Mouse (Mus musculus): ENCODE data around the gene Lctl. TPM values are rescaled to one million over a fixed set of nuclear protein-coding genes. Genes with fewer than 3 reads are reported as not detected.
"Not testable (repeated sequence)": the region's sequence is repeated elsewhere in the genome, so short reads cannot be mapped to it uniquely, and the experiment has no call there.

Gene Lctl
- total and polyA plus RNA-seq, 3 experiments, result 1.8 TPM; not detected in 2

DNA sequence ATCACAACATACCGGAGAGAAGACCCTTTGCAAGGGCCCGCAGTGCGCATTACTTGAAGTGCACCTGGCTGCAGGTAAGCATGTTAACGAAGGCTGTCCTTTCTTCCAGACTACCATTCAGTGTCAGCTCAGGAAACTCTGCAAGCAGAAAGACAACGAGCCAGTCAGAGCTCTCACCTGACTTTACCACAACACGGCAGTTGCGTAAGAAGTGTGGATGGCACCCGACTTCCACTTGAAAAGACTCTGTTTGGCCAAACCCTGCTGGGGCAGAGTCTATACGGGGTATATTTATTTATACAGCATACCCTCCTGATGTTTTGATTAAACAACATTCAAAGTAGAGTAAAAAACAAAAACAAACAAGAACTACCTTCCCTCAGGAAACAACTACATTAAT lies 22.9 kb downstream of the Lctl start:
- no peaks in the 10 kb centered on the region for H3K79me2 ChIP-seq (replicated peaks; ENCODE audit: control insufficient read depth, insufficient read depth, low read length)
- no peaks in the 10 kb centered on the region for H3K4me1 ChIP-seq (ENCODE audit: control insufficient read depth, insufficient read depth, low read length)
- H3K4me3 ChIP-seq, result no peak overlapping the region
- no peaks in the 10 kb centered on the region for H3K27me3 ChIP-seq (ENCODE audit: control insufficient read depth, insufficient read depth, low read length)
- no peak overlapping the region for H3K9ac ChIP-seq (ENCODE audit: low read depth, low read length)
- H3K36me3 ChIP-seq (ENCODE audit: control insufficient read depth, insufficient read depth, low read length), result no peaks in the 10 kb centered on the region
- intact Hi-C loops (cut with DNase I), result loop anchor here (2.0 kb wide), 1 partner anchor 133 kb away; no protein-coding TSS in a partner anchor
- H3K27ac ChIP-seq, result no peak overlapping the region
- DNase-seq, result no peak
- 90% methylated on average over 9 of the region's 9 CpGs for WGBS
- no peak for TF ChIP-seq POLR2A (IDR thresholded peaks at IDR 0.05; ENCODE audit: insufficient read depth, low read depth, low read length)
- no peak for TF ChIP-seq CTCF (IDR thresholded peaks at IDR 0.05)
- TF ChIP-seq EP300 (IDR thresholded peaks at IDR 0.05; ENCODE audit: insufficient read depth, low read depth, low read length), result no peak

GRCm38 (mm10) chr9:64156641-64157040 lies 39.7 kb downstream of the Lctl start:
- intact Hi-C loops (cut with DNase I), result no loop called here

DNA sequence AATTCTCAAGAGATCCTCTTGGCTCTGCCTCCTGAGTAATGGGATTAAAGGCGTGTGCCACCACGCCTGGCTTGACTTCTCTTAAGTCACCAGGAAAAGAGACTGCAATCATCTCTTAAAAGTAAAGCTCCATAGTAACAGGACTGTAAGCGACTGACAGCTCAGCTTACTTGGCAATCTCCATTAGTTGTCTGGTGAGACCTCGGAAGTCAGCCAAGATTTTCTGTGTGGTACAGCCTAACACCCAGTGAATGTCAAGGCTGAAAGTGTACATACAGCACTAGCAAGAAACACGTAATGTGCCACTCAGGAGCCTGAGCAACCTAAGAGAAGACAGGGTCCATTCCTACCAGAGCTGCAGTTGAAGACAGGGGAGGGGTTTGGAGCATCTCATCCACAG lies 43.5 kb downstream of the Lctl start:
- 90% methylated on average over 5 of the region's 5 CpGs for WGBS
- no peak for TF ChIP-seq POLR2A (IDR thresholded peaks at IDR 0.05; ENCODE audit: insufficient read depth, low read depth, low read length)
- no peak for TF ChIP-seq CTCF (IDR thresholded peaks at IDR 0.05)
- no peak for TF ChIP-seq EP300 (IDR thresholded peaks at IDR 0.05; ENCODE audit: insufficient read depth, low read depth, low read length)
- Histone ChIP-seq H3K9ac (ENCODE audit: low read depth, low read length) (no peak overlapping the region), H3K4me1 (ENCODE audit: control insufficient read depth, insufficient read depth, low read length) (no peaks in the 10 kb centered on the region), H3K27ac (no peak overlapping the region), H3K4me3 (no peak overlapping the region), H3K36me3 (ENCODE audit: control insufficient read depth, insufficient read depth, low read length) (no peaks in the 10 kb centered on the region), H3K27me3 (ENCODE audit: control insufficient read depth, insufficient read depth, low read length) (no peaks in the 10 kb centered on the region), H3K79me2 (replicated peaks; ENCODE audit: control insufficient read depth, insufficient read depth, low read length) (no peaks in the 10 kb centered on the region)
- intact Hi-C loops (cut with DNase I), result no loop called here
- DNase-seq, result no peak

More at GRCm38 (mm10) chr9:64156641-64157040, 39.7 kb downstream of the Lctl start:
- TF ChIP-seq CTCF (IDR thresholded peaks at IDR 0.05) (no peak), EP300 (IDR thresholded peaks at IDR 0.05; ENCODE audit: insufficient read depth, low read depth, low read length) (no peak), POLR2A (IDR thresholded peaks at IDR 0.05; ENCODE audit: insufficient read depth, low read depth, low read length) (no peak)
- no peak overlapping the region for H3K27ac ChIP-seq
- no peaks in the 10 kb centered on the region for H3K27me3 ChIP-seq (ENCODE audit: control insufficient read depth, insufficient read depth, low read length)
- WGBS, result 69% methylated on average over 1 of the region's 1 CpGs
- no peak overlapping the region for H3K4me3 ChIP-seq
- H3K4me1 ChIP-seq (ENCODE audit: control insufficient read depth, insufficient read depth, low read length), result no peaks in the 10 kb centered on the region
- no peaks in the 10 kb centered on the region for H3K36me3 ChIP-seq (ENCODE audit: control insufficient read depth, insufficient read depth, low read length)
- no peaks in the 10 kb centered on the region for H3K79me2 ChIP-seq (replicated peaks; ENCODE audit: control insufficient read depth, insufficient read depth, low read length)
- DNase-seq, result no peak
- H3K9ac ChIP-seq (ENCODE audit: low read depth, low read length), result no peak overlapping the region

GRCm38 (mm10) chr9:64169967-64170366 lies 53.0 kb downstream of the Lctl start:
- intact Hi-C loops (cut with DNase I); H3K27me3 ChIP-seq (ENCODE audit: control insufficient read depth, insufficient read depth, low read length); H3K9ac ChIP-seq (ENCODE audit: low read depth, low read length); H3K79me2 ChIP-seq (replicated peaks; ENCODE audit: control insufficient read depth, insufficient read depth, low read length); H3K27ac ChIP-seq; H3K4me3 ChIP-seq; H3K4me1 ChIP-seq (ENCODE audit: control insufficient read depth, insufficient read depth, low read length); H3K36me3 ChIP-seq (ENCODE audit: control insufficient read depth, insufficient read depth, low read length); DNase-seq: not testable (repeated sequence)
- WGBS, result 86% methylated on average over 3 of the region's 3 CpGs

DNA sequence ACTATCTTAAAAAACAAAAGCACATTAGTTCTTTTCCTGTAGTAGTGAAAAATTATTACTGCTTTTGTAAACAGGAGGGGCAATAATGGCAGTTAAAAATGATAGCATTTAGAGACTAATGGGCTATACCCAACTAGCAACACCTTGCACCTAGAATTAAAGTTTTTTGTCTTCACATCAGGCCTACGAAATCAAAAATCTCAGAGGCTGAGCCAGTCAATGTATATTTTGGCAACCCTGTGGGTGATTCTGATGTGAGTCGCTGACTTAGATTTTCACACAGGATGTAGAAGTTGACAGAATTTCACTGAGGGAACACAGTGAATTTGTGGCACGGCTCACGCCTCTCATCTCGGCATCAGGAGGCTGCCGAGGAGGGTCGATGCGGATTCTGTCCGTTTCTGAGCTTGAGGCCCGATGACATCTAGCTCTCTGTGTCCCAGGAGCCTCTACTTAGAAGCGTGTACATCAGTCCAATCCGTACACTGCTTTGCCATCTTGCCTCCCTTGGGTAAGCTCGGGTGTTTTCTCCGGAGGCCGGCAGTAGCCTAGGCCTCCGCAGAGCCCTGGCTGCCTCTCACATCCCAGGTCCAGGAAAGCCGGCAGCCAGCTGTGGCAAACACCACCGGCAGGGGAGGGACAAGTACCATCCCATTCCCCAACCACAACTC lies 55.3 kb downstream of the Lctl start:
- DNase-seq, result no peak
- TF ChIP-seq EP300 (IDR thresholded peaks at IDR 0.05; ENCODE audit: insufficient read depth, low read depth, low read length) (no peak), CTCF (IDR thresholded peaks at IDR 0.05) (peak; percentile 27), POLR2A (IDR thresholded peaks at IDR 0.05; ENCODE audit: insufficient read depth, low read depth, low read length) (no peak)
- peak overlapping the region; percentile 91 for H3K4me3 ChIP-seq
- intact Hi-C loops (cut with DNase I), result no loop called here
- H3K4me1 ChIP-seq (ENCODE audit: control insufficient read depth, insufficient read depth, low read length), result peaks cover 2% of the 10 kb centered on the region
- no peaks in the 10 kb centered on the region; the same call in 1 of the 2 replicates for H3K79me2 ChIP-seq (replicated peaks; ENCODE audit: control insufficient read depth, insufficient read depth, low read length)
- H3K27ac ChIP-seq, result peak overlapping the region; percentile 98
- H3K9ac ChIP-seq (ENCODE audit: low read depth, low read length), result peak overlapping the region; percentile 36
- no peaks in the 10 kb centered on the region for H3K27me3 ChIP-seq (ENCODE audit: control insufficient read depth, insufficient read depth, low read length)
- WGBS, result 2% methylated on average over 18 of the region's 18 CpGs
- H3K36me3 ChIP-seq (ENCODE audit: control insufficient read depth, insufficient read depth, low read length), result peaks cover 5% of the 10 kb centered on the region

- Histone ChIP-seq H3K79me2 (replicated peaks; ENCODE audit: control insufficient read depth, insufficient read depth, low read length) (no peaks in the 10 kb centered on the region; the same call in 1 of the 2 replicates), H3K9ac (ENCODE audit: low read depth, low read length) (peak within 1 kb of the TSS; percentile 85), H3K27ac (peak within 1 kb of the TSS; percentile 98), H3K4me3 (peak within 1 kb of the TSS; percentile 91), H3K36me3 (ENCODE audit: control insufficient read depth, insufficient read depth, low read length) (peaks cover 6% of the 10 kb centered on the region), H3K4me1 (ENCODE audit: control insufficient read depth, insufficient read depth, low read length) (peaks cover 2% of the 10 kb centered on the region), H3K27me3 (ENCODE audit: control insufficient read depth, insufficient read depth, low read length) (no peaks in the 10 kb centered on the region)
- TF ChIP-seq POLR2A (IDR thresholded peaks at IDR 0.05; ENCODE audit: insufficient read depth, low read depth, low read length) (peak; percentile 98), CTCF (IDR thresholded peaks at IDR 0.05) (no peak), EP300 (IDR thresholded peaks at IDR 0.05; ENCODE audit: insufficient read depth, low read depth, low read length) (peak; percentile 48; the same call in 1 of the 2 replicates)
- intact Hi-C loops (cut with DNase I), result no loop called here
- DNase-seq, result peak; percentile 83 to 85
- under 1% methylated on average over 42 of the region's 42 CpGs for WGBS
These were observed 56.1 kb downstream of the Lctl start, which contains the start of the genes Zwilch and Rpl4 for GRCm38 (mm10) chr9:64172816-64173665. Gene Zwilch (minus strand): TSS chr9:64173104. Gene Rpl4 (plus strand): TSS chr9:64173375.
